Mouse (Mus musculus) v-Abl transformed pro-B cells (cell line): ENCODE data around the gene Gdap1l1.
"Not testable (repeated sequence)": the region's sequence is repeated elsewhere in the genome, so short reads cannot be mapped to it uniquely, and the experiment has no call there.

Experiments used
- in situ Hi-C, 2 experiments: fragments of 400-800 bp; cut with MboI; formaldehyde crosslinking; loops; one replicate each; pipeline ENCODE4 v1.15.1; 2025; ENCODE audit not compliant: unreplicated experiment in 2 of 2

Gene Gdap1l1

DNA sequence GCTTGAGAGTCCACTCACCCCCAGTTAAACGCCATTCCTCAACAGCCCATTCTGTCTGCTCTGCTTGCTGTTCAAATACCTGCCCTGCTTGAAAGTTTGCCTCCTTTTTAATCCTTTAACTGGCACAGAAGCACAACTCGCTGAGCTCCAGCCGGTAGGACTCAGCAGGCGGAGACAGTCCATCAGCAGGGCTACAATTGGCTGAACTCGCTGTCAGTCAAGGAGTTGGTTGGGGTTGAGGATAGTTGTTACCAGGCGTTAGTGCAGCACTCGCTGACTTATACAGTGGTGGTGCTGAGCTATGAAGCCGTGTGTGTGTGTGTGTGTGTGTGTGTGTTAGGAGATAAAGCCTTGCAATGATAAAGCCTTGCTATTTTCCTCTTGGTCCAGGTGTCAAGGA, 22.3 kb downstream of the Gdap1l1 start:
- in situ Hi-C loops = no loop called here

DNA sequence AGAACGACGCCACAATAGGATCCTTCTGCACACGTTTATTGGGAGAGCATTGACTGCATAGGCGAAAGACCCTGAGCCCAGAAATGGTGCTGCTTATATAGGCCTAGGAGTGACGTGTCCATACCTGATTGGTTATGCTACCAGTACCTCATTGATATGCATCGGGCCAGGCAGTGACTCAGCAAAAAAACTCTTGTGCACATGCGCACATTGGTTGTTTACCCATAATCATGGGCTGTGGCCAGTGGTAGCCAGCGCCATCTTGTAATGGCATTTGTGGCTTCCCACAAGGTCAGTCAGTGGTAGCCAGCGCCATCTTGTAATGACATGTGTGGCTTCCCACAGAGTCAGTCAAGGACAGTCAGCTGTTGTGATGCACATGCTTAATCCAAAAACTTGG, 23.0 kb downstream of the Gdap1l1 start:
- in situ Hi-C loops = not testable (repeated sequence)

DNA sequence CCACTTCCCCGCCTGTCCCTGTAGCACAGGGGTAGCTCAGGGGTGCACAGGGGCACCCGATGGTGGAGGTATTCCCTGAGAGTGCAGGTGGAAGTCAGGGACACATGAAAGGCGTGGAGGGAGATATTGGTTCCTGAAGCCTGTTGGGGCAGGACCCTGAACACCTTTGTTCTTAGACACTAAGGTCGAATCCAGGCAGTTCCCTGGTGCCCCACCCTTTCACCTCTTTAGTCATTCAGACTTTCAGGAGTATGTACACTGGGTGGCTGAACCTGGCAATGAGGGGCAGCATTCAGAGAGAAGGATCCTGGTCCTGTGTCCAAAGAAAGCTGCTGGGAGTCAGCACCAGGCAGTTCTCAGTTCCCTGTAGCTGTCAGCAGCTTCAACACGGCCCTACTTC, 24.1 kb downstream of the Gdap1l1 start:
- in situ Hi-C loops = no loop called here

DNA sequence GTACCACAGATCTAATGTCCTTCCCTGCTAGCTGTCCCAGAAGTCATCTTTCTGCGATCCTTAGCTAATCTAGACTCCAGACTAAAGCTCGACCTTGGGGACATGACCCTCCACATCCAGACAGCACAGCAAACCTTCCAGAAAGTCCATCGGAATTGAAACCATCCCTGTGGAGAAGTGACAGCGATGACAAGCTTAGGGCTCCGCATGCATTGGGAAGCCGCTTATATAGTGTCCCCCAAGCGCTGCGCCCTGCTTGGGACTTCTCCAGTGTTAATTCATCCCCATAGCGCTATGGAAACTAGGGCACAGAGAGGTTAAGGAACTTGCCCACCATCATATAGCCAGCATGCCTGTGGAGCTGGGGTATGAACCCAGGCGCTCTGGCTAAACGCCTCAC, 24.5 kb downstream of the Gdap1l1 start:
- in situ Hi-C loops = no loop called here

DNA sequence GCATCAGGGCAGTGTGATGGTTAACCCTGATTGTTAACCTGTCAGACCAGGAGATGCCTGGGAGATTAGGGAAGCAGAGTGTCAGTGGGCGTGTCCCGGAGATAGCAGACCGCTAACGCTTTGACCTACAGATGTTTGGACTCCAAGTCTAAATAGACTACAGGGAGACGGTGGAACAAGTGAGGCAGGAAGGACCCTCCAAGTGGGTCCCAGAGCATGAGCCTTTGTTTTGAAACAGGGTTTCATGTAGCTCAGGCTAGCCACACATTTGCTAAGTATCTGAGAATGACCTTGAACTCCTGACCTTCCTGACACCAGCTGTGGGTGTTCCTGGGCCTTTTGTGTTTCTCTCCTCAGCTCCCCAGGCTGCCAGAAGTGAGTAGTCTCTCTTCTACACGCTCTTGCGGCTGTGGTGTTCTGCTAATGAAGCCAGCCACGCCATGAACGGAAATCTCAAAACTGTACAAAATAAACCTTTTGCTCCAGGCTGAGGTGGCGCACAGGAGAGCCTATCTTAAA, 25.0 kb downstream of the Gdap1l1 start:
- in situ Hi-C loops = no loop called here

DNA sequence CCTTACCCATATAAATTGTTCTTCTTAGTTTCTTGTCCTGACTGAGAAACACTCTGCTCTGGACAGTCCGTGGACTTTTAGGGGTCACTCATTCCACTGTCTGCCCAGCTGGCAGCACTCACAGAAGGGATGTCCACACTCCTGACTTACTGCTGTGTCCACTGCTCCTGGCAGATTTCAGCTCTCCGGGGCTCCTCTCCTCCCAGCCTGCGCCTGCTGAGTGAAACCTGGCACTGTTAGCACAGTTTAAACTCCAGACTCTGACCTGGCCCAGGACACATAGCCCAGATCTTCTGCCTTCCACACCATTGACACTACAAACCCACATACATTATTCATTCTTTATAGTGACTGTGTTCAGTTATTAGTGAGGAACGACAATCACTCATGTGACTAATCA, 25.7 kb downstream of the Gdap1l1 start:
- in situ Hi-C loops = no loop called here

DNA sequence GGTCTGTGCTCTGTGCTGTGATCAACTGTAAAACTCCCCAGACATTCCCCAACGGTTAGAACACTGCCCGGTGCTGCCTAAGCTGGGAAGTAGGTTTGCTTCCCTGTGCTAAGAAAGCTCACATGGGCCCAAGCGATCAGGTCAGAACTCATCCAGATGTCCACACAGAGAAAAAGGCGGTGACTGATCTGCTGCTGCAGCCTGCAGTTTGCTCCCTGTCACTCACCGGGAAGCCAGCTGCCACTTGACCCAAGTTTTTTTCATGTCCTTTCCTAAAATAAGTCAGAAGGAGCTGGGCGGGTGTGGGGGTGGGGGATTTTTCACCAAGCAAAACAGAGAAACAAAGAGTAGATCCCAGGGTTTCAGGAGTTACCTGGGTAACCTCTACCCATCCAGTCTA, 26.3 kb downstream of the Gdap1l1 start:
- in situ Hi-C loops = no loop called here

DNA sequence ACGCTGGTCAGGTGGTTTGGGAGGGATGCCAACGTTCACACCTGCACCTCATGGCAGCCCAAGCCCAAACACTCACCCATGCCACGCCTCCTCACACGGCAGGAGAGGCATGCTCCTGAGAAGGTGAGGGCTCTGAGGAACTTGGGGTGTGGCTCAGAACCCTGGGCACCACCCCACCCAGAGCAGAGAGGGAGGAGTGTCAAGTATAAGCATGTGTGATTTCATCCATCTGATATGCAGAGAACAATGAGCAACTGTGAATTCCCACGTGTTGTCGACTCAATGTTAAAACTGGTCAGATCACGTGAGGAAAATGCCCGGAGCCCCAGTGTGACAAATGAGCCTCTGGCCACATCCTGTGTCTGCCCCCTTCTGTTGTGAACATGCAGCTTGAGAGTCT, 28.5 kb downstream of the Gdap1l1 start:
- in situ Hi-C loops = no loop called here

DNA sequence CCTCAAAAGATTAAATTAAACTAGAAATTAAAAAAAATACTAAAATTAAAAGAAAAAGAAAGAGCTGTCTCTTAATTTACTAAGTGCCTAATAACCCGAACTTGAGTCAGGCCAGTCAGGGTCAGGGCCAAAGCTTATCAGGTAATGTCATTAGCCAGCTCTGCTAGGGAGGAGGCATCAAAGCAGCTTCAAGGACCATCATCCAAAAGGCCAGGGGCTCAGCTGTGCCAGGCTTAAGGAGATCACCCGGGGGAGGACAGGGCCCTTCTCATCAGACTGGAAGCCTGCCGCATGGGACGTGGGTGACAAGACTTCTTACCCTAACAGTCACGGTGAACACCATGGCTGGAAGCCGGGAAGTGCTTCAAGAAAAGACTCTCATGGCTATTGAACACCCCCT, 29.3 kb downstream of the Gdap1l1 start:
- in situ Hi-C loops = no loop called here

DNA sequence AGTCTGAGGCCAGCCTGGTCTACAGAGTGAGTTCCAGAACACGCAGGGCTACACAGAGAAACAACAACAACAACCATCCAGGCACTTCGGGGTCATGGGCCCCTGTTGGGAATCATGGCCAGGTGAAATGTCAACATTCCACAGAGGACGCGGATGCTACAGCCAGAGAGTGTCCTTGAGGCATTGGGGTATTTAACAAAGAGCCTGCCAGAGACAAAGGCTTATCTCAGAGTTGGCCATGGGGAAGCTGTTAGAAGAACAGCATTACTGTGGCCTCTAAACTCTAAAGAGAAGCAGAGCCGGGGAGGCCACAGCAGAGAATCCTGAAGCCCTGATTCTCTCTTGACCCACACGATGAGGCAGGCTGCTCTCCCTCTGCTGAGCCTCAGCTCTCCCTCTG, 30.6 kb downstream of the Gdap1l1 start:
- in situ Hi-C loops = no loop called here

DNA sequence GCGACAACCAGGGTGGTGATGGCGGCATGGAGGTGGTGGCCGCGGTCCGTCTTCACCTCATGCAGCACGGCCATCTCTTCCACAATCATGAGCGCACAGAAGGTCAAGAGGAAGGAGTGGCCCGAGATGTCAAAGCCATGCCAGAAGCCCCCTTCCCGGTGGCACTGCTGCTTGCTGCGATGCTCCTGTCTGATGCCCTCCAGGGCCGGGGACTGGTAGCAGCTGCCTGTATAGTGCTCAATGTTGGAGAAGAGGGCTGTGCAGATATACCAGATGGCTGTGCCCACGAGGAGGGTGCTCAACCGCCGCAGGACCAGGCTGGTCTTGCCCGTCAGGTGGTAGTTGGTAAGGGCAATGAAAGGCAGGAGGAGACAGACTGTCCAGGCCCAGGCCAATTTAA, 31.4 kb downstream of the Gdap1l1 start:
- in situ Hi-C loops = no loop called here

DNA sequence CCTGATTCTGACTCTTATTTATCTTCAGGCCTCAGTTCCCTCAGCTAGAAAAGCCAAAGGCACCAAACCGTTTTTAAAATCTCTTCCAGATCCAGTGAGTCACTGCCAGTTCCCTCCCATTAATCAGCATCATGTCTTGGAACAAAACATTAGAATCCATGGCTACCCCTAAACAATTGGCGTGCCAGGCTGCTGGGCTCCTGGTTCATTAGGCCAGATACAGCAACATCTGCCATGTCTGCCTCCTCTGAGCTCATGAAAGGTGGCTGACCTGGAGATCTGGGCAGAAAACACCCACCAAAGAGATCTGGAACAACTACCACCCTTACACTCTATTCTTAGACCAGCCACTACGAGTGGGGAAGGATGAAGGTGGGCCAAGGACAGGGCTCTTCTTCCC, 32.9 kb downstream of the Gdap1l1 start:
- in situ Hi-C loops = no loop called here

DNA sequence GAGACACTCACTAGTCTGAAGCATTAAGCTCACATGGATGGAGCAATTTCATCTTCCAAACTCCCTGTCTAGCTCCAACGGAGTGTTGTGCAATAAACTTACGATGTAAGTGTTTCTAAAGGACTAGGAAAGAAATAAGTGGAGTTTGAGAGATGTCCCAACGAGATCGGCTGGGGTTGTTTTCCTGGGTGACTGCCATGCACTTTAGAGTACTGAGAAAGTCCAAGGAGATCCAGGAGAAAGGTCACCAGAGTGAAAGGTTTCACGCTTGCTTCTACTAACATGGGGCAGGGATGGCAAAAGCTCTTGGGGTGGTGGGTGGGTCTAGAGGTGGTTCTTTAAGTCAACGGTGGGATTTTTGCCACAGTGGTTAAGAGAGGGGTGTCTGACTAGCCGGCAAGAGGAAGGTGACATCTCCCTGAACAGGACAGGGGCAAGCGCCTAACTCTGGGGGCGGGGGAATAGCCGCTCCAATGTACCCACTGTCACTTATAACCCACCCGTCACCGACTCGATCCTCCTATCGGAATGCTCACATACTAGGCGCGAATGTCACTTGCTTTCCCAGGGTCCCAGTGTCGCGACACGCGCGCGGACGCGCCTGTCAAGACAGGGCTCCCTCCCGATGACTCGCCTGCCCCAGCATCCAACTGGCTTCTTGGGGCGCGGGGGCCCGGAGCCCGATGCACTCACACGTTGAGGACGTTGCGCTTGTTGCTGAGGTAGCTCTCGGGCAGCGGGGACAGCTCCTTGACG, 33.6 kb downstream of the Gdap1l1 start:
- in situ Hi-C loops = no loop called here

DNA sequence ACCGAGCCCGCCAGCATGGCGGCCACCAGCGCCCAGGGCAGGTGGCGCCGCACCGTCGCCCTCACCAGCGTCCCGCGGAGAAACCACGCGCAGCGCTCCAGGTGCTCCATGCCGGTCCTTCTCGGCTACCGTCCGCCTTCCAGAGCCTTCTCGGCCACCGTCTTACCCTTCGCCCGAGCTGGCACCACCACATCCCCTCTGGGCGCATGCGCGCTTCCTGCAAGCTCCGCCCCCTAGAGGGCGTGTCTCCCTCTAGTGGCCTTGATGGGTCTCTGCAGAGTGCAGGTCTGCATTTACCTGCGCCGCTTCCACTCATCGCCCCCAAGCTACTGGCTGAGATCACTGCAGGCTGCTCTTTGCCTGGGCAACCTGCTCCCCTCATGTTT, 34.2 kb downstream of the Gdap1l1 start, which contains the start of gene Fitm2:
Gene Fitm2, minus strand, starts transcription at position 164 of the 386 bp plus-strand sequence.
- in situ Hi-C loops = no loop called here

DNA sequence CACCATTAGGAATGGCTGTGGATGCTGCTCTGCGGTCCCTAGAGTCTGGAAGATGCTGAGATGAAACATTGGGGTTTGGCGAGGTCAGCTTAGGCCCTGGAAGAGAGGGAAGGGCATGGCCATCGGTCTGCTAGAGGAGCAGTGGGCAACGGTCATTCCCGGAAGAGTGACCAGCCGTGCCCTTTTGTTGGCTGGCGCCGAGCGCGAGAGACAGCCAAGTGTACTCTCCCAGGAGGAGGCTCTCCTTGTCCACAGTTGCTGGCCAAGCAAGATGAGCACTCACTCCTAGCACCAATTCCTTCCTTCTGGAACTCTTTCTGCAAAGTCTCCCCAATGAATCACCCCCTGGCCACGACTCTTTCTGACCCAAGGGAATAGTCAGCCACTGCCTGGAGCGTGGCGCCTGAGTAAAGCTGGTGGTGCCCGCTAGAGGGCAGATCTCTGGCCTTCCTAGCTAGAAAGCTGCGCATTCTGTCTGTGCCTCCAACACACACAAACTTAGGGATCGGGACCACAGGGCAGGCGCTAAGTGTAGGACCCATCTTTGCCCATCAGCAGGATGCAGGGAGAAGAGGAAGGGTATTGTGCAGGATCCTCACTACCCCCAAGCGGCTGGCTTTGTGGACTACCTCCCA, 42.0 kb downstream of the Gdap1l1 start:
- in situ Hi-C loops = no loop called here

DNA sequence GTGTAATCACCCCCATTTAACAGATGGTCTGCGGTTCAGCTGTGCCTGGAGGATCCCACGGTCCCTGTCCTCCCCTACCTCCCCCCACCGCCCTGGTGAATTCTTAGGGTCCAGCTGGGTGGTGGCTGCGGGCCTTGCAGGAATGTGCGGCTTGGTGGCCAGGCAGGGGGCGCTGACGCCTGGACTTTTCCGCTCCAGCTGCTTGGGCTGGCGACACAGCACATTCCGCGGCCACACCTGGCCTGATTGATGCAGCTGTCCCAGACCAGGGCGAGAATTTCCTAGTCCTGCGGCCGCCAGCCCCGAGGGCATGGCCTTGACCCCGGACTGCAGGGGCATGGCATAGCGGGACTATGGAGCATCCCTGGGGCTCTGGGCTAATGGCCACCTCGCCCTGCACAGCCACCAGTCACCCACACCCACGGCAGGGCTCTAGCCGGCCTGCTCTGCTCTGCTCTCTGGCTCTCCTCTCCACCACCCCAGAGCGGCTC, 43.3 kb downstream of the Gdap1l1 start:
- in situ Hi-C loops = no loop called here

DNA sequence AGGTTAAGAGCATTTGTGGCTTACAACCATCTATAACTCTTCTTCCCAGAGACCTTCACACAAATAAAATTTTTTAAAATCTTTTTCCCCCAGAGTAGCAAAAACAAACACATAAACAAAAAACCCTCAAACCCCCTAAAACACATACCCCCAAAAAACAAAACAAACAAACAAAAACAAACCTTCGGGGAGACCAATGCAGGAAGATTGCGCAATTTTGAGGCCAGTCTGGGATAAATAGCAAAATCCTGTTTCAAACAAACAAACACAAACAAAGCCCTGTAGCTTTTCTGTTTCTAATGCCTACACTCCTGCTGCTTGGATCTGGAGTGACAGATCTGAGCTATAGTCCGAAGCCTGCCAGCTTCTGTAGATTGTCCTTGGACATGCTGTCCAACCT, 49.1 kb downstream of the Gdap1l1 start:
- in situ Hi-C loops = no loop called here

DNA sequence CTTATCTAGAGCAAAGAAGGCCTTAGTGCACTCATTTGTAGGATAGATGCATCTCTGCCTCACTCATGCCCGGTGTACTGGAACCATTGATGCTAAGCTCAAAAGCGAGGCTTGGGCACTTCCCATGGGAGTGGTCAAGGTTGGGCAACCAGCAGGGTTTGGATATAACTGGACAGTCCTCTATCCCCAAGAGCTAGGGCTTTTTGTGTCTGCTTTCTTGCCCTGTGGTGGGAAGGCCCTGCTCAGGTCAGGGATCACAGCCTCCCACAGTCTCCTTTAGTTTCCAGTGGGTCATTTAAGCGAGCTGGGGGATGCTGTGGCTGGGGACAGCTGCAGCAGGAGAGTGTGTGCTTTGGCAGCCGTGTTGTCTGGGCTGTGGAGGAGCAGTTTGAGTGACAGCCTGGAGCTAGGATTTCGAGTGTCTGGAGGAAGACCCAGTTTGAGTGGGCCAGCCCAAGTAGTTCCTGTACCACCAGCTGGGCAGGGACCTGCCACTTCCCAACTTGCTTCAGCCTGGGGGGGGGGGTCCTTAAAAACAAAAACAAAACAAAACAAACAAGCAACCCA, 51.5 kb downstream of the Gdap1l1 start:
- in situ Hi-C loops = no loop called here

DNA sequence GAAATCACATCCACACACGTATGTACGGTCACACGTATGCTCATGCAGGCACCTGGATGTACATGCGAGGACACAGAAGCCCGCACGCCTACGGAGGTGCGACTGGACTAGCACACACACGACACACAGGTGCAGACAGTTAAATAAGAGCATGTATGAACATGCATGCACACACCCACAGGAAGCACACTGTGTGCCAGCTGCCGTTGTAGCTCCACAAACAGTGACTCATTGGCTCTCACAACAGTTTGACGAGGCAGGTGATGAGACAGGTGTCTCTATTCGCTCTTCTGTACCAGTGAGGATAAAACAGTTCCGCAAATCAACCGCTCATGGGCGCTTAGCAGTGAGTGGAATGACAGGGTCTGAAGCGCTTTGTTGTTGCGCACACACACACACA, 52.4 kb downstream of the Gdap1l1 start:
- in situ Hi-C loops = no loop called here

DNA sequence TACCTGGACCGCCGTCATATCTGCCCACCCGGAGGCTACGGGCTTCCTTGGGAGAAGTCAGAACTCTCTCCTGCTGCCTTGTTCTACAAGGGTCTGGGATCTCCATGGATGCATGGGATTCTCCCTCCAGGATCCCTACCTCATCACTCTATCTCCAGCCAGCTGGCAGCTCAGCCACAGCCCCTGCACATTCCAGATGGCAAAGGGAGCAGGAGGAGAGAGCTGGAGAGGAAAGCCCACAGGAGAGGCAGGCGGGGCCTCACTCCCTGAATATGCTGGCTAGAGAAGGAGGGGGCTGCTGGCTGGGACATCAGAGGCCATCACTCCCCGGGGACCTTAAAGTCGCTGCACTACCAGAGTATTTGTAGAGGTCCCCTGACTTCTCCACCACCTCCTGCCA, 53.1 kb downstream of the Gdap1l1 start:
- in situ Hi-C loops = no loop called here

DNA sequence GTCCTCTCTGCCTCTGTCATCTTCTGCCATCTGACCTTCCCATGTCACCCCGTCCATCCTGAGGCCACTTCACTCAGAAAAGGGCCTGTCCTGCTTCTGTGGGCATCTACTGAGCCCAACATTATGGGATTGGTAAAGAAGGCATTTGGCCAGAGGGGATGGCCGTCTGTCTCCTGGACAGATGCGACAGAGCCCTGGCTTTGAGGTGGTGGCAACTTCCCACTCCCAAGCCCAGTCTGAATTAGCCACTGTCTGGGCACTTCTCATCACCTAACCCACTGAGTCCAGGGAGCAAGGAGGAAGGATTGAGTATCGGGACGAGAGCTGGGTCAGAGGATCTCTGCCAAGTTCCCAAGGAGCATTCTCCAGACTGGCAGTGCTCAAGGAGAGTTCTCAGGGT, 53.7 kb downstream of the Gdap1l1 start, which contains the start of gene R3hdml:
Gene R3hdml, plus strand, starts transcription at position 301 of the 400 bp plus-strand sequence.
- in situ Hi-C loops = no loop called here

DNA sequence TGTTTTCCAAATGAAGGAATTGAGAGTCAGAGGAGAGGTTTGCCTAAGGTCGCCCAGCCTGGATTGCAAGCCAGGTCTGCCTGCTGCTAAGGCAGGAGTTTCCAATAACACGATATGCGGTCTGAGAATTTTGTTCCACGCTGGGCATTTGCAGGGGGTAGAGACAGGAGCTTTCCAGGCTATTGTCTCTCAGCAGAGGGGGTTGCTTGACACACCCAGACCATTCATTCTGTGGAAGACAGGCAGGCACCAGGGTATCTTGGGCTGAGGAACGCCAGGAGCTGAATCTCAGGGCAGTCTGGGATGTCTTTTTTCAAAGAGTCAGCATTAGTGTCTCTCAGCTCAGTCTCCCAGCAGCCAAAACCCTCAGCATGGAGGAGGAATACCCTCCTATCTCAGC, 54.8 kb downstream of the Gdap1l1 start:
- in situ Hi-C loops = no loop called here
